Comparison of ENCODE assay signal across 8 mouse cellular contexts in genomic region chr2:34799357-34800256, GRCm38 (mm10). TPM values are rescaled to one million over a fixed set of nuclear protein-coding genes. Genes with fewer than 3 reads are reported as not detected.
DNase-seq lines count a peak whose midpoint lies in the region; ATAC-seq lines count a peak whose summit lies in the region.

TSS of gene Rabepk (minus strand) at chr2:34799912.

- H3K9ac ChIP-seq in intestine, embryonic 14.5 days (ENCODE audit: low read length), result peak within 1 kb of the TSS; percentile 68

- H3K27ac ChIP-seq in intestine, embryonic 14.5 days (ENCODE audit: low read depth), result peak within 1 kb of the TSS; percentile 73
- peak within 1 kb of the TSS; percentile 82 for H3K27ac ChIP-seq in midbrain, embryonic 10.5 days (replicated peaks)

- peak; percentile 84 for DNase-seq in adrenal gland, adult 8-10 months
- peak; percentile 92 for DNase-seq in embryo, embryonic 11 days
- peak; percentile 84 for DNase-seq in gastrocnemius, postnatal 25 days
- peak; percentile 89 for DNase-seq in intestine, embryonic 14.5 days (ENCODE audit: low spot score)
- DNase-seq in left cerebral cortex, postnatal 36 days (ENCODE audit: low spot score in 2 of 2), result peak; percentile 75 to 77
- DNase-seq in midbrain, embryonic 10.5 days (ENCODE audit: low spot score), result peak; percentile 79
- peak; percentile 60 to 74 for DNase-seq in right cerebral cortex, postnatal 36 days (ENCODE audit: low spot score in 2 of 2)
- DNase-seq in urinary bladder, postnatal 4 days (ENCODE audit: low spot score in 2 of 2), result peak; percentile 75 to 83

- no peaks in the 10 kb centered on the region for H3K9me3 ChIP-seq in intestine, embryonic 14.5 days (ENCODE audit: control insufficient read depth, low read length)
- no peaks in the 10 kb centered on the region for H3K9me3 ChIP-seq in midbrain, embryonic 10.5 days (replicated peaks)

- no peaks in the 10 kb centered on the region for H3K27me3 ChIP-seq in intestine, embryonic 14.5 days (replicated peaks; ENCODE audit: control insufficient read depth, insufficient read depth, low read length)
- H3K27me3 ChIP-seq in midbrain, embryonic 10.5 days (ENCODE audit: low read depth, poor library complexity, severe bottlenecking), result no peaks in the 10 kb centered on the region

- peak within 1 kb of the TSS; percentile 75 for H3K4me2 ChIP-seq in intestine, embryonic 14.5 days (ENCODE audit: low read length)

- peaks cover 22% of the 10 kb centered on the region; the same call in 1 of the 2 replicates for H3K36me3 ChIP-seq in intestine, embryonic 14.5 days (ENCODE audit: control insufficient read depth, insufficient read depth, low read length)
- peaks cover 32% of the 10 kb centered on the region for H3K36me3 ChIP-seq in midbrain, embryonic 10.5 days

- H3K4me3 ChIP-seq in intestine, embryonic 14.5 days (ENCODE audit: low read depth, low read length), result peak within 1 kb of the TSS; percentile 69
- H3K4me3 ChIP-seq in midbrain, embryonic 10.5 days, result peak within 1 kb of the TSS; percentile 81

- intact Hi-C loops in left cerebral cortex, postnatal 36 days (cut with DNase I), result no loop called here

- peak; percentile 59 for ATAC-seq in intestine, embryonic 14.5 days (replicated peaks; ENCODE audit: low FRiP score, low TSS enrichment, low read depth)

- 4% methylated on average over 44 of the region's 44 CpGs for WGBS in intestine, embryonic 14.5 days
- 5% methylated on average over 44 of the region's 44 CpGs for WGBS in midbrain, embryonic 10.5 days

- H3K4me1 ChIP-seq in intestine, embryonic 14.5 days (replicated peaks; ENCODE audit: control insufficient read depth, insufficient read depth, low read length), result peaks cover 10% of the 10 kb centered on the region; the same call in 1 of the 2 replicates
- peaks cover 31% of the 10 kb centered on the region for H3K4me1 ChIP-seq in midbrain, embryonic 10.5 days

RNA-seq across cellular contexts. Expression of gene Rabepk, which starts in this region (rescaled TPM):
- 10 to 100 TPM; 26.4 to 33.2 (median 29.0) TPM for total RNA-seq in adrenal gland, adult 8-10 months (2022)
- 1 to 10 TPM; 8.1 to 9.8 TPM for total RNA-seq in gastrocnemius, postnatal 25 days (2021)
- 48.8 and 51.0 TPM in 2 replicates for polyA plus RNA-seq in intestine, embryonic 14.5 days (2014; fragmentation: Nextera tagmentation; extraction: Ambion mirVana)
- total RNA-seq in left cerebral cortex, postnatal 36 days (2021), result 10 to 100 TPM; 29.2 to 36.3 TPM
- 40.3 and 41.6 TPM in 2 replicates for polyA plus RNA-seq in midbrain, embryonic 10.5 days (2016; fragmentation: Nextera tagmentation; extraction: Ambion mirVana)

Comparison
In these comparisons a context has a peak if more than half of its experiments do, and no peak if none do; other contexts are left out.
1. Peak in every context shown above with its lines: DNase-seq, ATAC-seq, H3K4me3 ChIP-seq and H3K27ac ChIP-seq.